20 mouse cellular contexts compared by ENCODE assay signal in genomic region chr1:124790646-124791045, GRCm38 (mm10).
DNase-seq lines count a peak whose midpoint lies in the region; ATAC-seq lines count a peak whose summit lies in the region.
"Had no signal": no experiment of that assay in that cellular context is flagged by ENCODE, and none has a peak within 500 bp of the region (broad histone marks: within the 10 kb centered on the region; RNA-seq: fewer than 3 reads in every experiment).

No protein-coding gene starts in this region.

- H3K27me3 ChIP-seq in embryonic facial prominence, embryonic 14.5 days (replicated peaks; ENCODE audit: control insufficient read depth, insufficient read depth, low read length): no peaks in the 10 kb centered on the region
- H3K27me3 ChIP-seq in embryonic facial prominence, embryonic 10.5 days (replicated peaks; ENCODE audit: low read depth, poor library complexity, severe bottlenecking): no peaks in the 10 kb centered on the region
- H3K27me3 ChIP-seq: embryonic facial prominence, embryonic 15.5 days; hindbrain, embryonic 12.5 days; hindbrain, embryonic 15.5 days had no signal

- no peaks in the 10 kb centered on the region for H3K9me3 ChIP-seq in embryonic facial prominence, embryonic 14.5 days (ENCODE audit: control insufficient read depth, low read length)
- no peaks in the 10 kb centered on the region for H3K9me3 ChIP-seq in embryonic facial prominence, embryonic 10.5 days
- H3K9me3 ChIP-seq: embryonic facial prominence, embryonic 15.5 days; hindbrain, embryonic 12.5 days; hindbrain, embryonic 15.5 days had no signal

- H3K36me3 ChIP-seq in embryonic facial prominence, embryonic 14.5 days (ENCODE audit: control insufficient read depth, insufficient read depth, low read length): no peaks in the 10 kb centered on the region
- H3K36me3 ChIP-seq in embryonic facial prominence, embryonic 10.5 days (replicated peaks): no peaks in the 10 kb centered on the region
- H3K36me3 ChIP-seq: embryonic facial prominence, embryonic 15.5 days; hindbrain, embryonic 12.5 days; hindbrain, embryonic 15.5 days had no signal

- no peak overlapping the region for H3K27ac ChIP-seq in embryonic facial prominence, embryonic 14.5 days (replicated peaks; ENCODE audit: low read depth, low read length)
- no peak overlapping the region for H3K27ac ChIP-seq in embryonic facial prominence, embryonic 10.5 days (replicated peaks)
- H3K27ac ChIP-seq: embryonic facial prominence, embryonic 15.5 days; gastrocnemius, adult 2 months; hindbrain, embryonic 12.5 days; hindbrain, embryonic 15.5 days had no signal

- ATAC-seq in embryonic facial prominence, embryonic 14.5 days (ENCODE audit: low read depth): no peak
- ATAC-seq: CD4-positive, CD25-positive, alpha-beta regulatory T cell, adult 4 months; forebrain, embryonic 14.5 days had no signal

- no peak overlapping the region for H3K4me2 ChIP-seq in embryonic facial prominence, embryonic 14.5 days (ENCODE audit: low read depth, low read length)
- H3K4me2 ChIP-seq: embryonic facial prominence, embryonic 15.5 days; heart, embryonic 11.5 days; hindbrain, embryonic 12.5 days; hindbrain, embryonic 15.5 days had no signal

- H3K4me1 ChIP-seq in embryonic facial prominence, embryonic 14.5 days (ENCODE audit: control insufficient read depth, insufficient read depth, low read length): no peaks in the 10 kb centered on the region
- H3K4me1 ChIP-seq in embryonic facial prominence, embryonic 10.5 days: no peaks in the 10 kb centered on the region
- H3K4me1 ChIP-seq: embryonic facial prominence, embryonic 15.5 days; hindbrain, embryonic 12.5 days; hindbrain, embryonic 15.5 days had no signal

- H3K4me3 ChIP-seq in embryonic facial prominence, embryonic 14.5 days (ENCODE audit: low read depth, low read length): no peak overlapping the region
- H3K4me3 ChIP-seq in embryonic facial prominence, embryonic 10.5 days: no peak overlapping the region
- H3K4me3 ChIP-seq: embryonic facial prominence, embryonic 15.5 days; gastrocnemius, adult 2 months; hindbrain, embryonic 12.5 days; hindbrain, embryonic 15.5 days had no signal

- peak; percentile 3 for DNase-seq in embryonic facial prominence, embryonic 14.5 days (ENCODE audit: low spot score)
- DNase-seq in embryonic facial prominence, embryonic 10.5 days (ENCODE audit: low spot score): no peak
- DNase-seq in kidney, postnatal 10 days: peak; percentile 12
- no peak for DNase-seq in kidney, postnatal 36 days
- peak; percentile 7 for DNase-seq in left cerebral cortex, postnatal 4 days
- no peak for DNase-seq in left cerebral cortex, adult 11 months (ENCODE audit: low spot score)
- DNase-seq: adrenal gland, adult 2 months; adrenal gland, postnatal 14 days; cerebellum, adult 8-10 months; embryo, embryonic 11 days; gastrocnemius, adult 2 months; gastrocnemius, postnatal 14 days; heart, adult 11 months had no signal

- intact Hi-C loops in left cerebral cortex, postnatal 4 days (cut with DNase I): no loop called here

- no peak overlapping the region for H3K9ac ChIP-seq in embryonic facial prominence, embryonic 14.5 days (ENCODE audit: low read depth, low read length)
- H3K9ac ChIP-seq: embryonic facial prominence, embryonic 15.5 days; forebrain, postnatal 0 days; hindbrain, embryonic 12.5 days; hindbrain, embryonic 15.5 days had no signal

- 68% methylated on average over 2 of the region's 2 CpGs for WGBS in embryonic facial prominence, embryonic 14.5 days
- 74% methylated on average over 2 of the region's 2 CpGs for WGBS in embryonic facial prominence, embryonic 10.5 days

Comparison
In these comparisons a context has a peak if more than half of its experiments do, and no peak if none do; other contexts are left out.
1. DNase-seq: peak in embryonic facial prominence, embryonic 14.5 days (single experiment), kidney, postnatal 10 days (single experiment) and left cerebral cortex, postnatal 4 days (single experiment); none in embryonic facial prominence, embryonic 10.5 days (single experiment), kidney, postnatal 36 days (0 of 2) and left cerebral cortex, adult 11 months (single experiment).